Mouse (Mus musculus): Measurements from ENCODE around the gene Lsm5. TPM values are rescaled to one million over a fixed set of nuclear protein-coding genes. Genes with fewer than 3 reads are reported as not detected.
A peak's percentile ranks its signal among the peaks of the same experiment; 100 is the strongest.

Gene Lsm5
- polyA plus RNA-seq, 1 experiment from 2014 or later = 232 TPM

- ATAC-seq (ENCODE audit: low FRiP score) = no peak
- no peak overlapping the region for H3K9ac ChIP-seq (ENCODE audit: low read length)
- WGBS = 50% methylated on average over 7 of the region's 7 CpGs
- no peak overlapping the region for H3K27ac ChIP-seq (ENCODE audit: low read depth, low read length)
- H3K36me3 ChIP-seq (ENCODE audit: control insufficient read depth, insufficient read depth, low read length) = no peaks in the 10 kb centered on the region
- H3K4me3 ChIP-seq (ENCODE audit: low read depth, low read length) = peak overlapping the region; percentile 70
- no peaks in the 10 kb centered on the region for H3K9me3 ChIP-seq (ENCODE audit: control insufficient read depth, low read length)
- peak overlapping the region; percentile 17; the same call in 1 of the 2 replicates for H3K4me2 ChIP-seq
- H3K27me3 ChIP-seq (ENCODE audit: control insufficient read depth, insufficient read depth, low read length) = no peaks in the 10 kb centered on the region
- H3K4me1 ChIP-seq (ENCODE audit: control insufficient read depth, insufficient read depth, low read length) = 0 out of 2 replicates have a peak, but pooled peaks cover 5% of the 10 kb centered on the region
- no peak for DNase-seq (ENCODE audit: low spot score, missing footprints)
Observed at GRCm38 (mm10) chr6:56714186-56714573, 9.7 kb upstream of the Lsm5 start.

GRCm38 (mm10) chr6:56692445-56692844 is 12.1 kb downstream of the Lsm5 start:
- Histone ChIP-seq H3K9me3 (ENCODE audit: control insufficient read depth, low read length) (no peaks in the 10 kb centered on the region), H3K27me3 (ENCODE audit: control insufficient read depth, insufficient read depth, low read length) (no peaks in the 10 kb centered on the region), H3K4me1 (ENCODE audit: control insufficient read depth, insufficient read depth, low read length) (no peaks in the 10 kb centered on the region), H3K4me2 (no peak overlapping the region), H3K27ac (ENCODE audit: low read depth, low read length) (no peak overlapping the region), H3K9ac (ENCODE audit: low read length) (no peak overlapping the region), H3K4me3 (ENCODE audit: low read depth, low read length) (no peak overlapping the region), H3K36me3 (ENCODE audit: control insufficient read depth, insufficient read depth, low read length) (no peaks in the 10 kb centered on the region)
- DNase-seq (ENCODE audit: low spot score, missing footprints) (no peak), ATAC-seq (ENCODE audit: low FRiP score) (no peak)
- WGBS = 78% methylated on average over 4 of the region's 4 CpGs

GRCm38 (mm10) chr6:56691205-56691604 is 13.3 kb downstream of the Lsm5 start:
- Histone ChIP-seq H3K27me3 (ENCODE audit: control insufficient read depth, insufficient read depth, low read length) (no peaks in the 10 kb centered on the region), H3K9ac (ENCODE audit: low read length) (no peak overlapping the region), H3K4me1 (ENCODE audit: control insufficient read depth, insufficient read depth, low read length) (no peaks in the 10 kb centered on the region), H3K36me3 (ENCODE audit: control insufficient read depth, insufficient read depth, low read length) (no peaks in the 10 kb centered on the region), H3K27ac (ENCODE audit: low read depth, low read length) (no peak overlapping the region), H3K4me3 (ENCODE audit: low read depth, low read length) (no peak overlapping the region), H3K9me3 (ENCODE audit: control insufficient read depth, low read length) (no peaks in the 10 kb centered on the region), H3K4me2 (no peak overlapping the region)
- DNase-seq (ENCODE audit: low spot score, missing footprints) (peak; percentile 97), ATAC-seq (ENCODE audit: low FRiP score) (peak; percentile 52)
- 4% methylated on average over 2 of the region's 2 CpGs for WGBS

- Histone ChIP-seq H3K27ac (ENCODE audit: low read depth, low read length) (no peak overlapping the region), H3K4me2 (no peak overlapping the region), H3K36me3 (ENCODE audit: control insufficient read depth, insufficient read depth, low read length) (no peaks in the 10 kb centered on the region), H3K4me3 (ENCODE audit: low read depth, low read length) (no peak overlapping the region), H3K27me3 (ENCODE audit: control insufficient read depth, insufficient read depth, low read length) (no peaks in the 10 kb centered on the region), H3K9me3 (ENCODE audit: control insufficient read depth, low read length) (no peaks in the 10 kb centered on the region), H3K4me1 (ENCODE audit: control insufficient read depth, insufficient read depth, low read length) (no peaks in the 10 kb centered on the region), H3K9ac (ENCODE audit: low read length) (no peak overlapping the region)
- DNase-seq (ENCODE audit: low spot score, missing footprints) (no peak), ATAC-seq (ENCODE audit: low FRiP score) (no peak)
- WGBS = 93% methylated on average over 3 of the region's 3 CpGs
Observed at GRCm38 (mm10) chr6:56688238-56688637, 16.3 kb downstream of the Lsm5 start.

GRCm38 (mm10) chr6:56664410-56664809 is 40.1 kb downstream of the Lsm5 start:
- Histone ChIP-seq H3K4me3 (ENCODE audit: low read depth, low read length) (no peak overlapping the region), H3K9ac (ENCODE audit: low read length) (no peak overlapping the region), H3K36me3 (ENCODE audit: control insufficient read depth, insufficient read depth, low read length) (no peaks in the 10 kb centered on the region), H3K9me3 (ENCODE audit: control insufficient read depth, low read length) (no peaks in the 10 kb centered on the region), H3K27me3 (ENCODE audit: control insufficient read depth, insufficient read depth, low read length) (no peaks in the 10 kb centered on the region), H3K4me2 (no peak overlapping the region), H3K27ac (ENCODE audit: low read depth, low read length) (no peak overlapping the region), H3K4me1 (ENCODE audit: control insufficient read depth, insufficient read depth, low read length) (no peaks in the 10 kb centered on the region)
- no peak for ATAC-seq (ENCODE audit: low FRiP score)
- 90% methylated on average over 3 of the region's 3 CpGs for WGBS
- no peak for DNase-seq (ENCODE audit: low spot score, missing footprints)

- Histone ChIP-seq H3K4me1 (ENCODE audit: control insufficient read depth, insufficient read depth, low read length) (no peaks in the 10 kb centered on the region; the same call in 1 of the 2 replicates), H3K27ac (ENCODE audit: low read depth, low read length) (no peak overlapping the region), H3K9me3 (ENCODE audit: control insufficient read depth, low read length) (no peaks in the 10 kb centered on the region), H3K36me3 (ENCODE audit: control insufficient read depth, insufficient read depth, low read length) (no peaks in the 10 kb centered on the region), H3K4me2 (no peak overlapping the region), H3K4me3 (ENCODE audit: low read depth, low read length) (no peak overlapping the region), H3K9ac (ENCODE audit: low read length) (no peak overlapping the region), H3K27me3 (ENCODE audit: control insufficient read depth, insufficient read depth, low read length) (0 out of 2 replicates have a peak, but pooled peaks cover 4% of the 10 kb centered on the region)
- ATAC-seq (ENCODE audit: low FRiP score) (no peak), DNase-seq (ENCODE audit: low spot score, missing footprints) (no peak)
- 80% methylated on average over 8 of the region's 8 CpGs for WGBS
Observed at GRCm38 (mm10) chr6:56655393-56655792, 49.1 kb downstream of the Lsm5 start.

GRCm38 (mm10) chr6:56652121-56652592 is 52.4 kb downstream of the Lsm5 start:
- H3K4me1 ChIP-seq (ENCODE audit: control insufficient read depth, insufficient read depth, low read length) = no peaks in the 10 kb centered on the region; the same call in 1 of the 2 replicates
- peak overlapping the region; percentile 31 for H3K4me3 ChIP-seq (ENCODE audit: low read depth, low read length)

More at GRCm38 (mm10) chr6:56652121-56652592, 52.4 kb downstream of the Lsm5 start:
- under 1% methylated on average over 36 of the region's 36 CpGs for WGBS
- H3K4me2 ChIP-seq = peak overlapping the region; percentile 68
- peak; percentile 91 for DNase-seq (ENCODE audit: low spot score, missing footprints)
- no peaks in the 10 kb centered on the region for H3K9me3 ChIP-seq (ENCODE audit: control insufficient read depth, low read length)
- peak overlapping the region; percentile 41 for H3K9ac ChIP-seq (ENCODE audit: low read length)
- H3K36me3 ChIP-seq (ENCODE audit: control insufficient read depth, insufficient read depth, low read length) = no peaks in the 10 kb centered on the region
- no peak overlapping the region for H3K27ac ChIP-seq (ENCODE audit: low read depth, low read length)
- H3K27me3 ChIP-seq (ENCODE audit: control insufficient read depth, insufficient read depth, low read length) = 0 out of 2 replicates have a peak, but pooled peaks cover 4% of the 10 kb centered on the region
- peak; percentile 82 for ATAC-seq (ENCODE audit: low FRiP score)

Other genes starting within 250 kb of the Lsm5 start
- gene Pde1c, start 135.6 kb downstream of the Lsm5 start, polyA plus RNA-seq (2014; fragmentation: Nextera tagmentation; extraction: Ambion mirVana) = 4.8 and 5.4 TPM in 2 replicates
- gene Avl9, start 10.2 kb upstream of the Lsm5 start, polyA plus RNA-seq (2014; fragmentation: Nextera tagmentation; extraction: Ambion mirVana) = 27.4 and 31.1 TPM in 2 replicates
- gene Kbtbd2, start 93.1 kb upstream of the Lsm5 start, polyA plus RNA-seq (2014; fragmentation: Nextera tagmentation; extraction: Ambion mirVana) = 29.6 and 36.1 TPM in 2 replicates
- gene Fkbp9, start 127.3 kb upstream of the Lsm5 start, polyA plus RNA-seq (2014; fragmentation: Nextera tagmentation; extraction: Ambion mirVana) = 55.3 and 57.4 TPM in 2 replicates
- 91.1 and 103 TPM in 2 replicates for gene Nt5c3, start 219.2 kb upstream of the Lsm5 start, polyA plus RNA-seq (2014; fragmentation: Nextera tagmentation; extraction: Ambion mirVana)
- 0.51 and 0.61 TPM in 2 replicates for gene Vmn1r4, start 219.3 kb upstream of the Lsm5 start, polyA plus RNA-seq (2014; fragmentation: Nextera tagmentation; extraction: Ambion mirVana)